ENCODE assay signal across 13 mouse cellular contexts in the genomic region with DNA sequence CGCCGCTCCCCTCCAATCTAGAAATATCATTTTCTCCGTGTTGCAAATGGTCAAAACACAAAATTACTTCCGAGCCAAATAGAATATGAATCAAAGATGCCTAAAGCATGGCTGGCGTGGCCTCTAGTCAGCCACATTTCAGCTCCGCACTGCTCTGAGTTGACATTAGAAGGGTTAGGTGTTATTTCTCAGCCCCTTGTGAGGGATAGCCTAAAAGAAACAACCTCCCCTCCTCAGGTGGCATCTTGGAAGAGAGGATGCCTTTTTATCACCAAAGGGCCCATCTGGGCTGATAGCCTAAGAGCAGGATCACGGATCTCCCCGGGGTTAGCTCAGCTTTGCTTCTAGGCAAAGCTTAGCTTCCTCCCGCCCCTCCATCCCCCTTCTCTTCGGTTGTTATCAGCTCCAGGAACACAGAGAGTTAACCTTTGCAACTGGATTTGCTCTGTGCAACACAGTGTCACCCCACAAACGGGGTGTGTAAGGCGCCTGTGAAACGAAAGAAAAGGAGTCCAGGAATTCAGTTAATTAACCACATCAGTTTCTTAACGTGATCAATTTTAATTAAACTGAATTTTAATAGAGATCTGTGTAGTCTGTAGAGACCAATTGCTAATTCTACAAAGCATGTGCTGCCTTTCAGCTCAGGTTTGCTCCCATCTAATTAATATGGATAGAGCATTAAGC.
A peak's percentile ranks its signal among the peaks of the same experiment; 100 is the strongest.
DNase-seq lines count a peak whose midpoint lies in the region; ATAC-seq and TF ChIP-seq lines count a peak whose summit lies in the region.
"Had no signal": no experiment of that assay in that cellular context is flagged by ENCODE, and none has a peak within 500 bp of the region (broad histone marks: within the 10 kb centered on the region; RNA-seq: fewer than 3 reads in every experiment).

No protein-coding gene starts in this region.

- 38% methylated on average over 14 of the region's 14 CpGs for WGBS in heart, embryonic 11.5 days (ENCODE audit: insufficient replicate concordance)
- WGBS in heart, embryonic 10.5 days: 35% methylated on average over 14 of the region's 14 CpGs
- WGBS in midbrain, embryonic 11.5 days: 41% methylated on average over 14 of the region's 14 CpGs

- no peaks in the 10 kb centered on the region for H3K27me3 ChIP-seq in heart, embryonic 11.5 days (ENCODE audit: control insufficient read depth, insufficient read depth, low read length)
- no peaks in the 10 kb centered on the region for H3K27me3 ChIP-seq in heart, embryonic 10.5 days (ENCODE audit: insufficient read depth, poor library complexity, severe bottlenecking)
- no peaks in the 10 kb centered on the region for H3K27me3 ChIP-seq in testis, adult 2 months (ENCODE audit: control insufficient read depth, insufficient read depth, low read length)
- no peaks in the 10 kb centered on the region for H3K27me3 ChIP-seq in midbrain, embryonic 11.5 days (ENCODE audit: control insufficient read depth, insufficient read depth, low read length)
- H3K27me3 ChIP-seq: intestine, embryonic 15.5 days had no signal

- H3K4me2 ChIP-seq in heart, embryonic 11.5 days: peak overlapping the region; percentile 45
- peak overlapping the region; percentile 27 for H3K4me2 ChIP-seq in midbrain, embryonic 11.5 days
- H3K4me2 ChIP-seq: intestine, embryonic 15.5 days; lung, embryonic 14.5 days had no signal

- TF ChIP-seq POLR2A in testis, adult 2 months (IDR thresholded peaks at IDR 0.05; ENCODE audit: control insufficient read depth, low read depth, low read length): no peak

- TF ChIP-seq CTCF in testis, adult 2 months (IDR thresholded peaks at IDR 0.05; ENCODE audit: control insufficient read depth, insufficient read depth, insufficient replicate concordance, low read depth, low read length): no peak

- no peaks in the 10 kb centered on the region for H3K36me3 ChIP-seq in heart, embryonic 11.5 days (ENCODE audit: control insufficient read depth, insufficient read depth, low read length)
- H3K36me3 ChIP-seq in heart, embryonic 10.5 days: no peaks in the 10 kb centered on the region
- no peaks in the 10 kb centered on the region for H3K36me3 ChIP-seq in testis, adult 2 months (ENCODE audit: control insufficient read depth, insufficient read depth, low read length)
- no peaks in the 10 kb centered on the region for H3K36me3 ChIP-seq in midbrain, embryonic 11.5 days (ENCODE audit: control insufficient read depth, insufficient read depth, low read length)
- H3K36me3 ChIP-seq: intestine, embryonic 15.5 days had no signal

- 0 out of 2 replicates have a peak overlapping the region, but pooled peaks have one; percentile 22 for H3K9ac ChIP-seq in heart, embryonic 11.5 days (ENCODE audit: low read depth, low read length)
- no peak overlapping the region for H3K9ac ChIP-seq in midbrain, embryonic 11.5 days (ENCODE audit: low read length)
- H3K9ac ChIP-seq: intestine, embryonic 15.5 days; lung, embryonic 14.5 days had no signal

- no peak overlapping the region for H3K27ac ChIP-seq in heart, embryonic 11.5 days (ENCODE audit: low read depth, low read length)
- H3K27ac ChIP-seq in heart, embryonic 10.5 days: no peak overlapping the region
- H3K27ac ChIP-seq in testis, adult 2 months (ENCODE audit: control insufficient read depth, insufficient read depth, low read depth, low read length): no peak overlapping the region
- no peak overlapping the region for H3K27ac ChIP-seq in midbrain, embryonic 11.5 days (ENCODE audit: low read depth, low read length)
- H3K27ac ChIP-seq: intestine, embryonic 15.5 days had no signal

- DNase-seq in heart, embryonic 10.5 days (ENCODE audit: low spot score): no peak
- DNase-seq in testis, postnatal 14 days (ENCODE audit: low spot score): no peak
- no peak for DNase-seq in midbrain, embryonic 11.5 days (ENCODE audit: low spot score, missing footprints)
- no peak for DNase-seq in cerebellum, postnatal 36 days
- no peak for DNase-seq in adrenal gland, adult (ENCODE audit: inconsistent age in 2 of 2, low spot score in 1 of 2)
- no peak for DNase-seq in layer of hippocampus, postnatal 25 days (ENCODE audit: extremely low spot score in 1 of 2, low spot score in 1 of 2)
- DNase-seq: cerebellum, adult 2 months; left cerebral cortex, postnatal 4 days; lung, embryonic 14.5 days; thymus, postnatal 14 days had no signal

- no peak overlapping the region for H3K4me3 ChIP-seq in heart, embryonic 11.5 days (ENCODE audit: low read depth, low read length)
- no peak overlapping the region for H3K4me3 ChIP-seq in heart, embryonic 10.5 days
- H3K4me3 ChIP-seq in testis, adult 2 months (ENCODE audit: control insufficient read depth, low read depth, low read length): peak overlapping the region; percentile 65
- no peak overlapping the region for H3K4me3 ChIP-seq in midbrain, embryonic 11.5 days (ENCODE audit: low read depth, low read length)
- H3K4me3 ChIP-seq: intestine, embryonic 15.5 days had no signal

- ATAC-seq in heart, embryonic 11.5 days (replicated peaks; ENCODE audit: insufficient number of reproducible peaks, low FRiP score, low TSS enrichment): no peak
- peak; percentile 80 for ATAC-seq in midbrain, embryonic 11.5 days (ENCODE audit: low FRiP score)
- ATAC-seq: intestine, embryonic 15.5 days had no signal

- no peaks in the 10 kb centered on the region for H3K9me3 ChIP-seq in heart, embryonic 11.5 days (replicated peaks; ENCODE audit: control insufficient read depth, low read length)
- no peaks in the 10 kb centered on the region for H3K9me3 ChIP-seq in heart, embryonic 10.5 days
- H3K9me3 ChIP-seq in midbrain, embryonic 11.5 days (ENCODE audit: control insufficient read depth, low read length): no peaks in the 10 kb centered on the region
- H3K9me3 ChIP-seq: intestine, embryonic 15.5 days had no signal

- peaks cover 4% of the 10 kb centered on the region; the same call in 1 of the 2 replicates for H3K4me1 ChIP-seq in heart, embryonic 11.5 days (ENCODE audit: control insufficient read depth, insufficient read depth, low read length)
- H3K4me1 ChIP-seq in heart, embryonic 10.5 days: peaks cover 5% of the 10 kb centered on the region
- H3K4me1 ChIP-seq in testis, adult 2 months (ENCODE audit: control insufficient read depth, insufficient read depth, low read length): no peaks in the 10 kb centered on the region; the same call in 1 of the 2 replicates
- no peaks in the 10 kb centered on the region for H3K4me1 ChIP-seq in midbrain, embryonic 11.5 days (ENCODE audit: control insufficient read depth, insufficient read depth, low read length)
- H3K4me1 ChIP-seq: intestine, embryonic 15.5 days had no signal
